Mouse (Mus musculus) stomach, embryonic 16.5 days (tissue): Measurements from ENCODE around the gene Tnfsfm13. TPM values are rescaled to one million over a fixed set of nuclear protein-coding genes. Genes with fewer than 3 reads are reported as not detected.

ENCODE experiments used
- ATAC-seq: fragments of 200-750 bp; cut with Nextera tagmentation; 2 replicates; pipeline ENCODE4 v1.8.0; 2017; ENCODE audit warnings: moderate number of reproducible peaks, moderate TSS enrichment; ENCODE audit not compliant: insufficient read depth, low FRiP score
- H3K27ac ChIP-seq: fragments of 300-500 bp; sonication (generic); 2 replicates; pipeline ENCODE4 v1.5.1; 2014; ENCODE audit warnings: low read length
- H3K27me3 ChIP-seq: fragments of 300-500 bp; sonication (generic); 2 replicates; pipeline ENCODE4 v1.6.1; 2014; ENCODE audit warnings: low read length, control low read depth, mixed read lengths; ENCODE audit not compliant: control insufficient read depth, insufficient read depth
- H3K36me3 ChIP-seq: fragments of 300-500 bp; sonication (generic); 2 replicates; pipeline ENCODE4 v1.6.1; 2014; ENCODE audit warnings: low read length; ENCODE audit not compliant: control insufficient read depth, insufficient read depth
- H3K4me1 ChIP-seq: fragments of 300-500 bp; sonication (generic); 2 replicates; pipeline ENCODE4 v1.6.1; 2014; ENCODE audit warnings: low read length, control low read depth, mixed read lengths; ENCODE audit not compliant: control insufficient read depth, insufficient read depth
- H3K4me2 ChIP-seq: fragments of 300-500 bp; sonication (generic); 2 replicates; pipeline ENCODE4 v1.6.1; 2014; ENCODE audit warnings: low read depth, low read length, mixed read lengths
- H3K4me3 ChIP-seq: fragments of 300-500 bp; sonication (generic); replicated peaks from 2 replicates; pipeline ENCODE4 v1.5.1; 2014; ENCODE audit warnings: mild to moderate bottlenecking, low read length
- H3K9ac ChIP-seq: fragments of 300-500 bp; sonication (generic); 2 replicates; pipeline ENCODE4 v1.6.1; 2014; ENCODE audit warnings: low read length
- H3K9me3 ChIP-seq: fragments of 300-500 bp; sonication (generic); replicated peaks from 2 replicates; pipeline ENCODE4 v1.6.1; 2016; ENCODE audit warnings: low read length, control low read depth; ENCODE audit not compliant: control insufficient read depth
- WGBS: fragments of 180-500 bp; shearing (Covaris S2); extraction: QIAGEN DNeasy Blood & Tissue Kit; methylation state at CpG from one replicate; pipeline ENCODE4 v1.1.7; 2014; 5-methylcytosine and 5-hydroxymethylcytosine counted together
- polyA plus RNA-seq: library from polyadenylated mRNA; unstranded; fragments of >200 nt; fragmentation: Nextera tagmentation; extraction: Ambion mirVana; gene quantifications from 2 replicates; pipeline ENCODE4 v1.2.1, GENCODE M21; 2015

Gene Tnfsfm13
- polyA plus RNA-seq, 1 experiment from 2014 or later, result 4.2 TPM

GRCm38 (mm10) chr11:69684936-69685335, 11.0 kb downstream of the Tnfsfm13 start:
- Histone ChIP-seq H3K27ac (peak overlapping the region; percentile 89), H3K9ac (0 out of 2 replicates have a peak overlapping the region, but pooled peaks have one; percentile 38), H3K36me3 (no peaks in the 10 kb centered on the region), H3K4me2 (no peak overlapping the region), H3K4me3 (no peak overlapping the region), H3K27me3 (no peaks in the 10 kb centered on the region), H3K9me3 (no peaks in the 10 kb centered on the region), H3K4me1 (peaks cover 39% of the 10 kb centered on the region)
- ATAC-seq, result no peak
- WGBS, result 85% methylated on average over 6 of the region's 6 CpGs

GRCm38 (mm10) chr11:69684128-69684745, 11.7 kb downstream of the Tnfsfm13 start:
- peaks cover 39% of the 10 kb centered on the region for H3K4me1 ChIP-seq
- H3K4me3 ChIP-seq, result no peak overlapping the region
- ATAC-seq, result no peak
- 0 out of 2 replicates have a peak overlapping the region, but pooled peaks have one; percentile 7 for H3K9ac ChIP-seq
- H3K27ac ChIP-seq, result no peak overlapping the region
- no peak overlapping the region for H3K4me2 ChIP-seq
- no peaks in the 10 kb centered on the region for H3K27me3 ChIP-seq
- no peaks in the 10 kb centered on the region for H3K9me3 ChIP-seq
- H3K36me3 ChIP-seq, result no peaks in the 10 kb centered on the region
- WGBS, result 81% methylated on average over 12 of the region's 12 CpGs

DNA sequence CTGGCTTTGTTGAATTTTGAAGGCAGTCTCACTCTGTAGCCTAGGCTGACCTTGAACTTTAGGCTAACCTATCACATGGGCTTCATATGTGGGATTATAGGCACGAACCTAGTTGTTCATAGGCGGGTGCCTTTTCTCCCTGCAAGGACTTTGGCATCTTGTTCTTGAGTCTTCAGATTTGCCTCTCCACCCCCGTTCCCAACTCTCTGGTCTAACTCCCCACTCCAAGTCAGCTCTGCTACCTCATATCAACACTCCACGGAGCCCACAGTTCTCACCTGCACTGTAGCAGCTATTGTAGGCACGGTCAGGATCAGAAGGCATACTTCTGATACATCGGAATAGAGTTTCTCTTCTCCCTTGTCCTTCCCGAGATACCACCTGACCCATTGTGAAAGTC, 12.3 kb downstream of the Tnfsfm13 start:
- 75% methylated on average over 7 of the region's 7 CpGs for WGBS
- no peaks in the 10 kb centered on the region for H3K36me3 ChIP-seq
- ATAC-seq, result no peak
- H3K27me3 ChIP-seq, result no peaks in the 10 kb centered on the region
- H3K27ac ChIP-seq, result 0 out of 2 replicates have a peak overlapping the region, but pooled peaks have one; percentile 57
- peak overlapping the region; percentile 37; the same call in 1 of the 2 replicates for H3K9ac ChIP-seq
- peaks cover 39% of the 10 kb centered on the region for H3K4me1 ChIP-seq
- no peak overlapping the region for H3K4me3 ChIP-seq
- no peak overlapping the region; the same call in 1 of the 2 replicates for H3K4me2 ChIP-seq
- H3K9me3 ChIP-seq, result no peaks in the 10 kb centered on the region

DNA sequence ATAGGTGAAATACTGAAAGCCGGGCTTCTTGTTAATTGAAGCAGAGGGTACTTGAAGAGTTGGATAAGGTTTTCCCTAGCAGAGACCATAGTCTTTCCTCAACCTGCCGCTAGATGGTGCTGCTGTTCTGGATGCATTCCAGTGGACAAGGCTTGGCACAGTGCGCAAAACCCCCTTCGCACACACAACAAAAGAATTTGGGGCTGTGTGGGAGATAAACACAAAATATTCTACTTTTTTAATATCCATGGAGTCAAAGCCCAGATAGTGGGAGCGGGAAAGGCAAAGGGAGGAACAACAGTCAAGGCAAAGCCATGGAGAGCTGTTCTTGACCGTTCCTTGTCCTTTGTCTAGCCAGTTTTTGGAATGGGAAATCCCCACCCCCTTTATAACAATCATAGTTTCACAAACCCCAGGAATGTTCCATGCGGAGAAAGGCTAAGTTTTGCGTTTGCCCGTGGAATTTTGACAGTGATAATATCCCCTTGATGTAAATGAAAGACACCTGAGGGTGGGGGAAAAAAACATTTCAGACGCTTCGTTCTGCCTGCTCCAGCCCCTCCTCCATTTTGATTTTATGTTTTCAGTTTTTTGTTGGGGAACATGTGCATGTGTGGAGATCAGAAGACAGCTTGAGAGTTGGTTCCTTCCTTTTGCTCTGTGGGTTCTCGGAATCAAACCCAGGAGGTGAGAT, 12.9 kb downstream of the Tnfsfm13 start:
- peak overlapping the region; percentile 97 for H3K4me2 ChIP-seq
- no peaks in the 10 kb centered on the region for H3K27me3 ChIP-seq
- 12% methylated on average over 12 of the region's 12 CpGs for WGBS
- peak overlapping the region; percentile 89 for H3K27ac ChIP-seq
- no peaks in the 10 kb centered on the region for H3K9me3 ChIP-seq
- peak overlapping the region; percentile 37 for H3K9ac ChIP-seq
- peak overlapping the region; percentile 24 for H3K4me3 ChIP-seq
- H3K4me1 ChIP-seq, result peaks cover 39% of the 10 kb centered on the region
- ATAC-seq, result 0 out of 2 replicates have a peak, but pooled peaks have one; percentile 17
- H3K36me3 ChIP-seq, result no peaks in the 10 kb centered on the region

GRCm38 (mm10) chr11:69682209-69682839, 13.6 kb downstream of the Tnfsfm13 start:
- H3K4me1 ChIP-seq, result peaks cover 39% of the 10 kb centered on the region
- peak overlapping the region; percentile 89 for H3K27ac ChIP-seq
- no peak for ATAC-seq
- H3K9ac ChIP-seq, result peak overlapping the region; percentile 86
- whole genome bisulfite sequencing, result 20% methylated on average over 24 of the region's 24 CpGs
- no peaks in the 10 kb centered on the region for H3K36me3 ChIP-seq
- no peaks in the 10 kb centered on the region for H3K9me3 ChIP-seq
- peak overlapping the region; percentile 91 for H3K4me3 ChIP-seq
- H3K4me2 ChIP-seq, result peak overlapping the region; percentile 97
- no peaks in the 10 kb centered on the region for H3K27me3 ChIP-seq

DNA sequence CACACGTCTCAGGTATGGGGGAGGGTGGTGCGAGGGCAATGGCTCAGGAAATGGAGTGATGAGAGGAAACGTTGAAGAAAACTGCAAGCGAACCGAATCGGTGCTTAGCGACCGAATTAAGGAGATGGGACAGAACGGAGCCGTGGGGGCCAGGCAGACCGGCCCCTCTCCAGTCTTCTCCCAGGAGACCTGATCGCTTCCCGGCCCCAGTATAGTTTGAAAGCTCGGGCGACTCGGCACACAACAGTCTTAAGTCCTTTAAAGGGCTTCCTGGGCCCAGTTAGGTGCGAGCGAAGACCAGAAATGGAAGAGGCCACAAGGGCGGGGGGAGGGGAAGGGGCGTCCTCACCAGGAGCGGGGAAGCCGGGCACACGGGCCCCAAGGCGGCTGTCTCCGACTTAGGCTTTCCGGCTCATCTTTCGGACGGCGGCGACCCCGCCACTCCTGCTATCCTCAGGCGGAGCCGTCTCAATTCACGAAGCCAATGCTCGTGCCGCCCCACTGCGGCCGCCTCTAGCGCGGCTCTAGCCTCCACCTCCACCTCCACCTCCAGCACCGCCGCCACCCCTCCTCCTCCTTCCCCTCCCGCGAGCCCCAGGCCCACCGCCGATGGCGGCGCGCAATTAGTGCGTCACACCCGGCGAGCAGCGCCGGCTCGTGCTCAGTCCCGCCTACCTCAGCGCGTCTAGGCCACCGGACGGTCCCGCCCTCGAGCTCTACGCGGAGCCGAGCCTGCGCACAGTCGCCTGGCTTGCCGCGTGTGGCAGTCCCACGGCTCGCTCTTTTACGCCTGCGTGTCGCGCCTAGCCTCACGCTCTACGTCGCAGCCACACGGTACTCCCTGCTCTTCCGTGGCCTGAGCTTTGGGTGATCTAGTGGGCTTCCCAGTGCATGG, 14.3 kb downstream of the Tnfsfm13 start, which contains the start of gene Senp3:
TSS of gene Senp3 (minus strand) at position 771 of the 895 bp plus-strand sequence.
- under 1% methylated on average over 79 of the region's 80 CpGs for WGBS
- peaks cover 34% of the 10 kb centered on the region for H3K4me1 ChIP-seq
- H3K4me3 ChIP-seq, result peak within 1 kb of the TSS; percentile 91

DNA sequence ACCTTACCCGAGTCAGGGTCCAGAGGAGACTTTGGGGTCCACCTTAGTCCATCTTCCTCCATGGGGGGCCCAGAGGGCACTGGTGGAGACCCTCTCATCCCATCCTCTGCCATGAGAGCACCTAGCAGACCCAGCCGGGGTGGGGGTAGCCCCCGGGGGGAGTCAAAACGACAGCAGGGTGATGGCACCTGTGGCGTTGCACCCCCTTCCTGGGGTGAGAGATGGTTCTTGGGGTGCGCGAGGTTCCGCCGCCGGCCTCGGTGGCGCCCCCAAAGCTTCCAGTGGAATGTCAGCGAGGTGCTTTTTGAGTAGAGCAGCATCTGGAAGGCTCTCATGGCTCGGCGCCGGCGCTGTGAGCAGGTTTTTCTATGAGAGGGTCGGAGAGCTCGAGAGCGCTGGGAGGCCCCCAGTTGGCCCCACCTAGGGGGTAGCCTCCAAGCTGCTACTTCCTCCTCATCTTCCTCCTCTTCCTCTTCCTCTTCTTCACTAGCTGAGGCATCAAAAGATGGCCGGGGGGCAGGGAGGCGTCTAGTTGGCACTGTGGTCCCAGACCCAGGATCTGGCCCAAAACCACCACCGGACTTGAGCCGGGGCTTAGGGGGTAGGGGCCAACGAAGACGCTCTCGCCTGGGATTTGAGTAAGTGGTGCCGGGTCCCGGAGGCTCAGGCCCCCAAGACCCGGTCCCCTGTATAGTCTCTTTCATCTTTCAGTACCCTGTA, 15.6 kb downstream of the Tnfsfm13 start:
- 87% methylated on average over 30 of the region's 30 CpGs for WGBS
- Histone ChIP-seq H3K27me3 (no peaks in the 10 kb centered on the region), H3K9ac (peak overlapping the region; percentile 86), H3K4me1 (peaks cover 21% of the 10 kb centered on the region), H3K9me3 (no peaks in the 10 kb centered on the region), H3K36me3 (no peaks in the 10 kb centered on the region), H3K27ac (no peak overlapping the region), H3K4me3 (peak overlapping the region; percentile 91), H3K4me2 (peak overlapping the region; percentile 97)
- ATAC-seq, result no peak

More for the DNA sequence above, 14.3 kb downstream of the Tnfsfm13 start, which contains the start of gene Senp3:
- peak within 1 kb of the TSS; percentile 86 for H3K9ac ChIP-seq
- peak within 1 kb of the TSS; percentile 89 for H3K27ac ChIP-seq
- H3K36me3 ChIP-seq, result no peaks in the 10 kb centered on the region
- no peaks in the 10 kb centered on the region for H3K9me3 ChIP-seq
- peak; percentile 95 for ATAC-seq
- no peaks in the 10 kb centered on the region for H3K27me3 ChIP-seq
- H3K4me2 ChIP-seq, result peak within 1 kb of the TSS; percentile 97

- Histone ChIP-seq H3K4me3 (no peak overlapping the region), H3K9me3 (no peaks in the 10 kb centered on the region), H3K9ac (no peak overlapping the region), H3K27ac (no peak overlapping the region), H3K27me3 (no peaks in the 10 kb centered on the region), H3K4me2 (no peak overlapping the region), H3K36me3 (no peaks in the 10 kb centered on the region), H3K4me1 (peaks cover 15% of the 10 kb centered on the region)
- ATAC-seq, result no peak
- 96% methylated on average over 2 of the region's 2 CpGs for WGBS
These were observed 16.8 kb downstream of the Tnfsfm13 start for GRCm38 (mm10) chr11:69679144-69679543.
